Mouse (Mus musculus) limb, embryonic 14.5 days (tissue): ENCODE data around the gene Nos1ap. TPM values are rescaled to one million over a fixed set of nuclear protein-coding genes. Genes with fewer than 3 reads are reported as not detected.

Experiments used
- ATAC-seq: fragments of 200-750 bp; cut with Nextera tagmentation; 2 replicates; pipeline ENCODE4 v1.8.0; 2017; ENCODE audit warnings: low read depth, moderate number of reproducible peaks, moderate TSS enrichment; ENCODE audit not compliant: low FRiP score
- DNase-seq: peaks from one replicate; pipeline ENCODE4 v3.0.0-alpha.2; 2015; ENCODE audit warnings: low spot score
- H3K27ac ChIP-seq: fragments of 300-500 bp; sonication (generic); replicated peaks from 2 replicates; pipeline ENCODE4 v1.5.1; 2014; ENCODE audit warnings: low read depth, mild to moderate bottlenecking, low read length, moderate library complexity, mixed read lengths
- H3K27me3 ChIP-seq: fragments of 300-500 bp; sonication (generic); 2 replicates; pipeline ENCODE4 v1.6.1; 2014; ENCODE audit warnings: low read length, mixed read lengths; ENCODE audit not compliant: control insufficient read depth, insufficient read depth
- H3K36me3 ChIP-seq: fragments of 300-500 bp; sonication (generic); 2 replicates; pipeline ENCODE4 v1.6.1; 2014; ENCODE audit warnings: mild to moderate bottlenecking, low read length, moderate library complexity, mixed read lengths; ENCODE audit not compliant: control insufficient read depth, insufficient read depth
- H3K4me1 ChIP-seq: fragments of 300-500 bp; sonication (generic); 2 replicates; pipeline ENCODE4 v1.6.1; 2014; ENCODE audit warnings: antibody characterized with exemption, low read length, mixed read lengths; ENCODE audit not compliant: control insufficient read depth, insufficient read depth
- H3K4me2 ChIP-seq: fragments of 300-500 bp; sonication (generic); replicated peaks from 2 replicates; pipeline ENCODE4 v1.6.1; 2014; ENCODE audit warnings: low read depth, mild to moderate bottlenecking, low read length, moderate library complexity; ENCODE audit not compliant: severe bottlenecking
- H3K4me3 ChIP-seq: fragments of 300-500 bp; sonication (generic); replicated peaks from 2 replicates; pipeline ENCODE4 v1.5.1; 2014; ENCODE audit warnings: low read length
- H3K9ac ChIP-seq: fragments of 300-500 bp; sonication (generic); 2 replicates; pipeline ENCODE4 v1.6.1; 2014; ENCODE audit warnings: mild to moderate bottlenecking, low read depth, low read length, moderate library complexity; ENCODE audit not compliant: severe bottlenecking
- H3K9me3 ChIP-seq: fragments of 300-500 bp; sonication (generic); 2 replicates; pipeline ENCODE4 v1.6.1; 2016; ENCODE audit warnings: low read length; ENCODE audit not compliant: control insufficient read depth
- POLR2A ChIP-seq: fragments of 200-500 bp; IDR thresholded peaks from 2 replicates; pipeline ENCODE4 v1.8.0; 2012; ENCODE audit warnings: inconsistent platforms, mild to moderate bottlenecking, moderate library complexity, borderline replicate concordance; ENCODE audit not compliant: insufficient read depth, insufficient read length; ENCODE audit errors: extremely low read depth
- WGBS: fragments of 180-500 bp; shearing (Covaris S2); extraction: QIAGEN DNeasy Blood & Tissue Kit; methylation state at CpG from one replicate; pipeline ENCODE4 v1.1.7; 2014; 5-methylcytosine and 5-hydroxymethylcytosine counted together
- polyA plus RNA-seq, 2 experiments: library from polyadenylated mRNA; depleted of rRNA in 1 of 2; stranded (reverse) in 1 of 2; unstranded in 1 of 2; fragments of >200 nt; fragmentation: Nextera tagmentation in 1 of 2; extraction: Ambion mirVana in 1 of 2; gene quantifications; 2 replicates each; pipeline versions ENCODE4 v1.2.1 to v1.2.3; 2012 to 2014

Nos1ap gene
- polyA plus RNA-seq, 2 experiments = 10.2 to 11.6 TPM

DNA sequence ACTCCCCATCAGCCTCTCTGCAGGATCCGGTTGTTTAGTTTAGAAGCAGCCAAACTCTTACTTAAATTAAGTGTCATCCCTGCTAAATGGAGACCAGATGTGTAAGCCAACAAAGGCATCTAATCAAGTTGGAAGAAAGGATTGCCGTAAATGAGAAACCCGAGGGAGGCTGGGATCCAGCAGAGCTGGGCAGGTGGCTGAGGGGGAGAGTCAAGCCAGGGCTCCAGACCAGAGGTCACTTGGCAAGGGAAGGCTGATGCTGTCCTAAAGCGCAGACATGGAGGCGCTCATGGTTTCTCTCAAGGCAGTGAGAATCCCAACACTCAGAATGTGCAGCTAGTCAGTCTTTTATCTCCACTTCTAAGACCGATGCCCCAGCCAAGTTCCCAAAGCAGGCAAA lies 89.8 kb downstream of the Nos1ap start:
- Histone ChIP-seq H3K36me3 (no peaks in the 10 kb centered on the region), H3K4me2 (no peak overlapping the region), H3K4me3 (no peak overlapping the region), H3K9me3 (no peaks in the 10 kb centered on the region), H3K4me1 (peaks cover 11% of the 10 kb centered on the region), H3K27ac (no peak overlapping the region), H3K27me3 (no peaks in the 10 kb centered on the region), H3K9ac (no peak overlapping the region)
- DNase-seq (no peak), ATAC-seq (peak; percentile 36; the same call in 1 of the 2 replicates)
- no peak for TF ChIP-seq POLR2A
- 25% methylated on average over 6 of the region's 6 CpGs for WGBS

DNA sequence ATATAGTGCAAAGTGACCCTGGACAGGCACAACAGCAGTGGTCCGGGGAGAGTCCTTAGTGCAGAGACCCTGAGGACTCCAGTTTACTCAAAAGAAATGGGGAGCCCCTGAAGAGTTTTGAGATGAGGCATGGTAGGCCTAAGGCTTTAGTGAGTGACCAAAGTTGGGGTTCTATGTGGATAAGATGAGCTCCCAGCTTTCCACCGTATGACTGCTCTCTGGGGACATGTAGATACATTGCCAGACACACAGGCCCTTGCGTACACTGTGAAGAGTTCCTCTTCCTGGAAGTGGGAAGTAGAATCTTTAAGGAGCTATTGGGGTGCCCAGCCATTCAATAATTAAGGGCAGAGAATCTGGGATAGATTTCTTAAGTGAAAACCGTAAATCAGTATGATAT lies 90.2 kb downstream of the Nos1ap start:
- H3K4me1 ChIP-seq = peaks cover 11% of the 10 kb centered on the region
- H3K27ac ChIP-seq = no peak overlapping the region
- no peak overlapping the region for H3K9ac ChIP-seq
- WGBS = 34% methylated on average over 4 of the region's 4 CpGs
- no peak overlapping the region for H3K4me2 ChIP-seq
- ATAC-seq = no peak
- H3K4me3 ChIP-seq = no peak overlapping the region
- no peak for TF ChIP-seq POLR2A
- no peak for DNase-seq
- H3K27me3 ChIP-seq = no peaks in the 10 kb centered on the region
- no peaks in the 10 kb centered on the region for H3K36me3 ChIP-seq
- H3K9me3 ChIP-seq = no peaks in the 10 kb centered on the region

DNA sequence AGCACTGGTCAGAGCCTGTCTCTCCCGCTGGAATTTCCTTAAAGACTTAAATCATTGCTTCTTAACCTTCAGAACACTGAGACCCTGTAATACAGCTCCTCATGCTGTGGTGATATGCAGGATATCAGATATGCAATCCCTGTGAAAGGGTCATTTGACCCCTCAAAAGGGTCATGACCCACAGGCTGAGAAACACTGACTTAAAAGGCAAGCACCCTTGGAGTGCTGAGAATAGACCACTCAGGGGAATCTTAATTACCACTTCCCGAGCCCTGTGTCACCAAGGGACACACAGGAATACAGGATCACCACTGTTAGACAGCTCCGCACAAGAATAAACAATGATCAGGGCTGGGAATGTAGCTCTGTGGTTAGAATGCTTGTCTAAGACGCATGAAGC lies 91.0 kb downstream of the Nos1ap start:
- Histone ChIP-seq H3K27ac (no peak overlapping the region), H3K4me3 (no peak overlapping the region), H3K27me3 (no peaks in the 10 kb centered on the region), H3K9ac (no peak overlapping the region), H3K4me2 (no peak overlapping the region), H3K36me3 (no peaks in the 10 kb centered on the region), H3K4me1 (peaks cover 11% of the 10 kb centered on the region), H3K9me3 (no peaks in the 10 kb centered on the region)
- WGBS = 47% methylated on average over 4 of the region's 4 CpGs
- no peak for ATAC-seq
- no peak for TF ChIP-seq POLR2A
- no peak for DNase-seq

DNA sequence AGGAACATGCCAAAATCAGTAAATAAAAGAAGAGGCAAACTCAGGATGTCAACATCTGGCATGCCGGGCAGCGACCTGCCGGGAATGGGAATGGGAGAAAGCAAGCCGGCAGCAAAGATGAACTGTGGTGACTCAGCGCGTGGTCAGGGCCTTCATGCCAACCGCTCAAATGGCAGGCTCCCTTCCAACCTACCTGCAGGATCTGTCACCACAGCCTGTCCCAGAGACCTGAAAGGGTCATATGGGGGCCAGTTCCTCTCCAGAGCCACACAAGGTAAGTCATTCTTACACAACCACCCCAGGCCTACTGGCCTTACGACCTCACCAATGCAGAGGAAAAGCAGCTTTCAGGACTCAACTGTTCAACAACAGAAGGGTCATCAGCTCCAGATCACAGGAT lies 93.4 kb downstream of the Nos1ap start:
- DNase-seq (no peak), ATAC-seq (no peak)
- Histone ChIP-seq H3K4me3 (no peak overlapping the region), H3K36me3 (no peaks in the 10 kb centered on the region), H3K9me3 (no peaks in the 10 kb centered on the region), H3K4me2 (no peak overlapping the region), H3K9ac (no peak overlapping the region), H3K4me1 (no peaks in the 10 kb centered on the region), H3K27me3 (no peaks in the 10 kb centered on the region), H3K27ac (no peak overlapping the region)
- TF ChIP-seq POLR2A = no peak
- 74% methylated on average over 8 of the region's 8 CpGs for WGBS

DNA sequence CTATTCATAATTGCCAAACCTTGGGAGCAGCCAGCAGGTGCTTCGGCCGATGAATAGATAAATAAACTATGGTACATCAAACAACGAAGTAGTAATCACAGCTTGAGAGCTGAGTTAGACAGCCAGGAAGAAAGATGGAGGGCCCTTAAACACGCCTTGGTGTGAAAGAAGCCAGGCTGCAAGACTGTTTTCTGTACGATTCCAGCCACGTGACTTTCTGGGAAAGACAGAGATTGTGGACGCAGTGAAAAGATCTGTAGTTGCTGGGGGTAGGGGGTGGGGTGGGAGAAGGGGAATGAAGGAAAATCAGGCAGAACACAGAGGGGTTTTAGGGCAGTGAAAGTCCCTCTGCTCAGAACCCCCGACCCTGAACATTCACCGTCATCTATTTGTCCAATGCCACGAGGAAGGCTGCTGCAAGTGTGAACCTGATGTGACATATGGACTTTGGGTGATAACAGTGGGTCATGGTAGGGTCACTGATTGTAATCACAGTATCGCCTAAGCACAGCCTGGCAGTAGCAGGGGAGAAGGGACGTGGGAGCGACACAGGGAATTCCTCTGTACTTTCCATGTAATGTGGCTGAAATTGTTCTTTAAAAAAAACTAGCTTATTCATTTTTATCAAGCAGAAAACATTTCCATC lies 94.0 kb downstream of the Nos1ap start:
- Histone ChIP-seq H3K27ac (no peak overlapping the region), H3K4me1 (no peaks in the 10 kb centered on the region), H3K4me2 (no peak overlapping the region), H3K27me3 (no peaks in the 10 kb centered on the region), H3K36me3 (no peaks in the 10 kb centered on the region), H3K9ac (no peak overlapping the region), H3K9me3 (no peaks in the 10 kb centered on the region), H3K4me3 (no peak overlapping the region)
- ATAC-seq (no peak), DNase-seq (no peak)
- WGBS = 51% methylated on average over 13 of the region's 13 CpGs
- TF ChIP-seq POLR2A = no peak
